Mouse (Mus musculus) G1E (cell line): Measurements from ENCODE around the gene Mtmr12.

Source experiments
- CTCF ChIP-seq: IDR thresholded peaks from 2 replicates; pipeline ENCODE4 v1.5.1; 2012; ENCODE audit warnings: low read depth, low read length, inconsistent platforms, mixed read lengths
- GATA1 ChIP-seq: IDR thresholded peaks from 2 replicates; pipeline ENCODE4 v1.6.1; 2012; ENCODE audit warnings: borderline replicate concordance, low read length, inconsistent platforms, mixed read lengths
- GATA2 ChIP-seq: IDR thresholded peaks from 2 replicates; pipeline ENCODE4 v1.6.1; 2012; ENCODE audit warnings: low read depth, low read length, inconsistent platforms, borderline replicate concordance
- POLR2AphosphoS5 ChIP-seq: IDR thresholded peaks from 2 replicates; pipeline ENCODE4 v1.6.1; 2012; ENCODE audit warnings: low read depth, low read length, inconsistent platforms; ENCODE audit not compliant: insufficient replicate concordance
- TAL1 ChIP-seq: conservative IDR thresholded peaks from 2 replicates; pipeline ENCODE4 v1.6.1; 2012; ENCODE audit warnings: low read depth, low read length, inconsistent platforms, mixed read lengths

DNA sequence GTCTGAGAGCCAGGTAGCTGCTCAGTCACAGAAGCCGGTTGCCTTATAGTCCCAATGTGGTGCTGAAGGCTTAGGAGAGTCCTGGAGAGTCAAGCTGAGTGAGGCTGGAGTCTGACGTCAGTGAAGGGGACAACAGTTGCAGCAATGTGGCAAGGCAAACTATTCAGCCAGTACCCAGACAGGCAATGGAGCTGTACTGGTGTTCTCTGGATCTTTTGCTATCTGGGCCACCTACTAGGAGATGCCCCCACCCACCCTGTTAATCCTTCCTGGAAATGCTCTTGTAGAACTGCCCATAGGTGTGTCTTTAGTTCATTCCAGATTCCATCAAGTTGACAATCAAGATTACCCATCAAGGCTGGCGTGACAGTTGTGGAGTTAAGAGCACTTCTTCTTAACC is 2.4 kb upstream of the Mtmr12 start:
- TF ChIP-seq CTCF, result no peak
- no peak for TF ChIP-seq TAL1
- TF ChIP-seq GATA1, result no peak
- TF ChIP-seq GATA2, result no peak
- TF ChIP-seq POLR2AphosphoS5, result no peak
